Mouse (Mus musculus) MEL (cell line): ENCODE data around the gene Cd99l2. TPM values are rescaled to one million over a fixed set of nuclear protein-coding genes. Genes with fewer than 3 reads are reported as not detected.

ENCODE experiments used
- DNase-seq: peaks from one replicate; pipeline ENCODE4 v3.0.0; 2011; ENCODE audit warnings: low read depth, low spot score
- H3K27ac ChIP-seq: 2 replicates; pipeline ENCODE4 v1.5.1; 2012; ENCODE audit warnings: low read depth, mild to moderate bottlenecking, control low read depth, low read length, moderate library complexity; ENCODE audit not compliant: control insufficient read depth
- H3K27me3 ChIP-seq, 2 experiments: fragments of 150-350 bp in 1 of 2; sonication (generic) in 1 of 2; 2 replicates each; pipeline ENCODE4 v1.6.1; 2012; ENCODE audit warnings: low read length in 2 of 2, mild to moderate bottlenecking in 2 of 2, improper control_type of control experiment in 1 of 2, moderate library complexity in 1 of 2; ENCODE audit not compliant: insufficient read depth in 2 of 2, control insufficient read depth in 1 of 2
- H3K36me3 ChIP-seq, 2 experiments: 2 replicates each; pipeline ENCODE4 v1.6.1; 2012 to 2014; ENCODE audit warnings: low read length in 2 of 2, improper control_type of control experiment in 1 of 2, inconsistent platforms in 1 of 2, mild to moderate bottlenecking in 1 of 2; ENCODE audit not compliant: insufficient read depth in 2 of 2, control insufficient read depth in 1 of 2
- H3K4me1 ChIP-seq, 2 experiments: fragments of 150-350 bp in 1 of 2; sonication (generic) in 1 of 2; 2 replicates each; pipeline ENCODE4 v1.6.1; 2012; ENCODE audit warnings: low read length in 2 of 2, improper control_type of control experiment in 1 of 2, mild to moderate bottlenecking in 1 of 2; ENCODE audit not compliant: insufficient read depth in 2 of 2, control insufficient read depth in 1 of 2
- H3K4me3 ChIP-seq, 2 experiments: fragments of 150-350 bp in 1 of 2; sonication (generic) in 1 of 2; 2 replicates each; pipeline ENCODE4 v1.5.1; 2012; ENCODE audit warnings: low read depth in 2 of 2, low read length in 2 of 2, mild to moderate bottlenecking in 2 of 2, moderate library complexity in 2 of 2, control low read depth in 1 of 2, improper control_type of control experiment in 1 of 2; ENCODE audit not compliant: control insufficient read depth in 1 of 2, insufficient read depth in 1 of 2
- H3K79me2 ChIP-seq: 2 replicates; pipeline ENCODE4 v1.6.1; 2012; ENCODE audit warnings: mild to moderate bottlenecking, low read length, moderate library complexity; ENCODE audit not compliant: control insufficient read depth, poor library complexity, insufficient read depth
- H3K9ac ChIP-seq: 2 replicates; pipeline ENCODE4 v1.6.1; 2012; ENCODE audit warnings: low read depth, mild to moderate bottlenecking, control low read depth, low read length, moderate library complexity; ENCODE audit not compliant: control insufficient read depth, poor library complexity, severe bottlenecking
- H3K9me3 ChIP-seq: fragments of 150-350 bp; sonication (generic); replicated peaks from 2 replicates; pipeline ENCODE4 v1.6.1; 2012; ENCODE audit warnings: mild to moderate bottlenecking, low read length, improper control_type of control experiment, moderate library complexity; ENCODE audit not compliant: insufficient read depth
- BHLHE40 ChIP-seq: IDR thresholded peaks from 2 replicates; pipeline ENCODE4 v1.6.1; 2012; ENCODE audit warnings: low read depth, mild to moderate bottlenecking, inconsistent platforms, low read length, improper control_type of control experiment, borderline replicate concordance
- CTCF ChIP-seq, 3 experiments: IDR thresholded peaks in 2 of 3; conservative IDR thresholded peaks in 1 of 3; 2 replicates each; pipeline ENCODE4 v1.5.1; 2011 to 2012; ENCODE audit warnings: low read length in 3 of 3, low read depth in 2 of 3, mild to moderate bottlenecking in 2 of 3, improper control_type of control experiment in 1 of 3, inconsistent platforms in 1 of 3, mixed read lengths in 1 of 3, moderate library complexity in 1 of 3; ENCODE audit not compliant: control insufficient read depth in 1 of 3, insufficient read depth in 1 of 3, poor library complexity in 1 of 3, severe bottlenecking in 1 of 3
- E2F4 ChIP-seq: IDR thresholded peaks from 2 replicates; pipeline ENCODE4 v1.6.1; 2011; ENCODE audit warnings: low read depth, low read length, improper control_type of control experiment, borderline replicate concordance
- EP300 ChIP-seq, 2 experiments: IDR thresholded peaks; 2 replicates each; pipeline ENCODE4 v1.6.1; 2011; ENCODE audit warnings: improper control_type of control experiment in 2 of 2, low read length in 2 of 2, low read depth in 1 of 2, mild to moderate bottlenecking in 1 of 2
- ETS1 ChIP-seq: IDR thresholded peaks from 2 replicates; pipeline ENCODE4 v1.6.1; 2012; ENCODE audit warnings: low read depth, mild to moderate bottlenecking, inconsistent platforms, low read length, improper control_type of control experiment, moderate library complexity
- GABPA ChIP-seq: IDR thresholded peaks from 2 replicates; pipeline ENCODE4 v1.6.1; 2012; ENCODE audit warnings: low read depth, mild to moderate bottlenecking, inconsistent platforms, low read length, improper control_type of control experiment, moderate library complexity
- HCFC1 ChIP-seq: IDR thresholded peaks from 2 replicates; pipeline ENCODE4 v1.6.1; 2012; ENCODE audit warnings: low read depth, mild to moderate bottlenecking, inconsistent platforms, low read length, improper control_type of control experiment, moderate library complexity
- MAZ ChIP-seq: IDR thresholded peaks from 2 replicates; pipeline ENCODE4 v1.6.1; 2012; ENCODE audit warnings: low read depth, mild to moderate bottlenecking, inconsistent platforms, low read length, improper control_type of control experiment
- MEF2A ChIP-seq: IDR thresholded peaks from 2 replicates; pipeline ENCODE4 v1.6.1; 2014; ENCODE audit warnings: low read depth, mild to moderate bottlenecking, inconsistent platforms, low read length, improper control_type of control experiment; ENCODE audit not compliant: poor library complexity, insufficient replicate concordance, severe bottlenecking; ENCODE audit errors: extremely low read depth
- MXI1 ChIP-seq: IDR thresholded peaks from 2 replicates; pipeline ENCODE4 v1.6.1; 2011; ENCODE audit warnings: mild to moderate bottlenecking, low read depth, low read length, improper control_type of control experiment
- NELFE ChIP-seq: IDR thresholded peaks from 2 replicates; pipeline ENCODE4 v1.6.1; 2011; ENCODE audit warnings: low read depth, low read length, improper control_type of control experiment
- POLR2A ChIP-seq, 2 experiments: IDR thresholded peaks; 2 replicates each; pipeline ENCODE4 v1.6.1; 2011 to 2012; ENCODE audit warnings: low read length in 2 of 2, mild to moderate bottlenecking in 2 of 2, control low read depth in 1 of 2, improper control_type of control experiment in 1 of 2, low read depth in 1 of 2, moderate library complexity in 1 of 2; ENCODE audit not compliant: control insufficient read depth in 1 of 2, insufficient read depth in 1 of 2, poor library complexity in 1 of 2
- POLR2AphosphoS5 ChIP-seq: IDR thresholded peaks from 2 replicates; pipeline ENCODE4 v1.6.1; 2012; ENCODE audit warnings: low read depth, borderline replicate concordance, mild to moderate bottlenecking, inconsistent platforms, low read length, moderate library complexity, mixed read lengths
- RAD21 ChIP-seq: IDR thresholded peaks from 2 replicates; pipeline ENCODE4 v1.6.1; 2011; ENCODE audit warnings: mild to moderate bottlenecking, low read depth, low read length, improper control_type of control experiment
- RCOR1 ChIP-seq: IDR thresholded peaks from 2 replicates; pipeline ENCODE4 v1.6.1; 2012; ENCODE audit warnings: low read depth, mild to moderate bottlenecking, inconsistent platforms, low read length, improper control_type of control experiment
- SMC3 ChIP-seq: IDR thresholded peaks from 2 replicates; pipeline ENCODE4 v1.6.1; 2011; ENCODE audit warnings: low read depth, low read length, improper control_type of control experiment
- TAL1 ChIP-seq: IDR thresholded peaks from 2 replicates; pipeline ENCODE4 v1.6.1; 2012; ENCODE audit warnings: mild to moderate bottlenecking, inconsistent platforms, low read length, moderate library complexity, mixed read lengths
- TBP ChIP-seq: IDR thresholded peaks from 2 replicates; pipeline ENCODE4 v1.8.0; 2011; ENCODE audit warnings: low read depth, low read length, improper control_type of control experiment
- UBTF ChIP-seq: IDR thresholded peaks from 2 replicates; pipeline ENCODE4 v1.6.1; 2012; ENCODE audit warnings: low read depth, mild to moderate bottlenecking, inconsistent platforms, low read length, improper control_type of control experiment, moderate library complexity, borderline replicate concordance; ENCODE audit not compliant: insufficient read depth
- USF1 ChIP-seq: IDR thresholded peaks from 2 replicates; pipeline ENCODE4 v1.6.1; 2014; ENCODE audit warnings: low read depth, mild to moderate bottlenecking, inconsistent platforms, low read length, improper control_type of control experiment, moderate library complexity
- ZC3H11A ChIP-seq: IDR thresholded peaks from 2 replicates; pipeline ENCODE4 v1.6.1; 2012; ENCODE audit warnings: low read depth, mild to moderate bottlenecking, inconsistent platforms, low read length, improper control_type of control experiment
- ZMIZ1 ChIP-seq: IDR thresholded peaks from 2 replicates; pipeline ENCODE4 v1.6.1; 2012; ENCODE audit warnings: low read depth, mild to moderate bottlenecking, inconsistent platforms, low read length, improper control_type of control experiment, moderate library complexity
- polyA plus RNA-seq, 2 experiments: library from polyadenylated mRNA; stranded (reverse) in 1 of 2; unstranded in 1 of 2; fragments of >175 nt in 1 of 2; fragments of >200 nt in 1 of 2; gene quantifications; 2 replicates each; pipeline versions ENCODE4 v1.2.1 to v1.2.4; 2012; ENCODE audit warnings: low replicate concordance in 2 of 2, low read depth in 1 of 2; ENCODE audit not compliant: insufficient read length in 2 of 2, insufficient read depth in 1 of 2, missing spikeins in 1 of 2
- total RNA-seq: library from RNA; depleted of rRNA; stranded (reverse); fragments of 300-350 nt; gene quantifications from 2 replicates; pipeline ENCODE4 v1.2.3, GENCODE M21; 2012

The Cd99l2 gene
- total and polyA plus RNA-seq, 3 experiments: 7.9 to 12.0 TPM; not detected in 1

GRCm38 (mm10) chrX:71406290-71406689 lies 86.4 kb downstream of the Cd99l2 start:
- no peak overlapping the region for H3K9ac ChIP-seq
- H3K27ac ChIP-seq: no peak overlapping the region

DNA sequence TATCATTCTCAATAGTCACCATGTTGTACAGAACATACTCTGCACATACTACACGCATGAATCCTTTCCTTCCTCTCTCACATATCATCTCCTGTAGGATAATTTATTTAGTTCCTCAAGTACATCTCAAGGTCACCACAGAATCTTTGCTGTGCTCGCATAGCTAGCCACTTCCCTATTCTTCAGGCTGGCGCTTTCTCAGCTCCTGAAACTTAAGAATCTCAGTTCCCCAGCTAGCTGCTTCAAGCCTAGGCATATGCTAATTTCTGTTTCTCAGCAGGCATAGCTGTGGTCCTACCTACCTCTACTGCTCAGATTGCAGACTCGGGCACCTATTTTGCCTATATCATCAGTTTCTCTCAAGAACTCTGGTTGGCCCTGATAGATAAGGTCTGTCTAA lies 96.3 kb downstream of the Cd99l2 start:
- Histone ChIP-seq H3K27me3 (no peaks in the 10 kb centered on the region), H3K4me3 (no peak overlapping the region), H3K9ac (no peak overlapping the region), H3K36me3 (no peaks in the 10 kb centered on the region), H3K79me2 (no peaks in the 10 kb centered on the region), H3K9me3 (no peaks in the 10 kb centered on the region), H3K4me1 (no peaks in the 10 kb centered on the region), H3K27ac (no peak overlapping the region)
- peak; percentile 38 for DNase-seq
- TF ChIP-seq EP300 (IDR thresholded peaks at IDR 0.05; ENCODE audit: low read depth in 1 of 2, low read length in 2 of 2) (no peak), RCOR1 (0 out of 2 replicates have a peak, but pooled peaks have one; percentile 11), MEF2A (no peak)

More at GRCm38 (mm10) chrX:71406290-71406689, 86.4 kb downstream of the Cd99l2 start:
- no peaks in the 10 kb centered on the region for H3K36me3 ChIP-seq
- H3K9me3 ChIP-seq: no peaks in the 10 kb centered on the region
- no peaks in the 10 kb centered on the region for H3K79me2 ChIP-seq
- no peak overlapping the region for H3K4me3 ChIP-seq
- no peaks in the 10 kb centered on the region for H3K4me1 ChIP-seq
- H3K27me3 ChIP-seq: no peaks in the 10 kb centered on the region
- no peak for DNase-seq
- TF ChIP-seq ZC3H11A: no peak
- TF ChIP-seq TAL1: no peak
- no peak for TF ChIP-seq SMC3
- no peak for TF ChIP-seq TBP
- TF ChIP-seq UBTF: no peak
- no peak for TF ChIP-seq NELFE
- no peak for TF ChIP-seq USF1
- no peak for TF ChIP-seq RCOR1
- TF ChIP-seq GABPA: no peak
- TF ChIP-seq BHLHE40: no peak
- no peak for TF ChIP-seq POLR2AphosphoS5

GRCm38 (mm10) chrX:71381571-71381970 lies 111.1 kb downstream of the Cd99l2 start:
- H3K9ac ChIP-seq: no peak overlapping the region
- H3K27me3 ChIP-seq: no peaks in the 10 kb centered on the region
- no peaks in the 10 kb centered on the region; a peak in 1 of 4 replicates for H3K36me3 ChIP-seq
- H3K9me3 ChIP-seq: no peaks in the 10 kb centered on the region
- H3K4me3 ChIP-seq: no peak overlapping the region
- TF ChIP-seq TAL1: no peak
- peak; percentile 63 for TF ChIP-seq RAD21
- no peak for TF ChIP-seq ZMIZ1
- no peak for TF ChIP-seq EP300 (IDR thresholded peaks at IDR 0.05; ENCODE audit: low read depth in 1 of 2, low read length in 2 of 2)
- TF ChIP-seq TBP: no peak
- TF ChIP-seq POLR2AphosphoS5: no peak
- no peak for TF ChIP-seq HCFC1
- peak; percentile 25 for TF ChIP-seq ZC3H11A
- TF ChIP-seq MXI1: no peak
- TF ChIP-seq E2F4: no peak
- TF ChIP-seq MAZ: no peak
- no peak for TF ChIP-seq ETS1
- peak; percentile 30 to 64 (median 59); a peak in 5 of 6 replicates for TF ChIP-seq CTCF (IDR thresholded peaks at IDR 0.05 in 2 of 3, conservative IDR thresholded peaks at IDR 0.05 in 1 of 3; ENCODE audit: control insufficient read depth in 1 of 3, insufficient read depth in 1 of 3, low read depth in 2 of 3, low read length in 3 of 3, poor library complexity in 1 of 3, severe bottlenecking in 1 of 3)
- TF ChIP-seq POLR2A (IDR thresholded peaks at IDR 0.05; ENCODE audit: control insufficient read depth in 1 of 2, insufficient read depth in 1 of 2, low read depth in 1 of 2, low read length in 2 of 2, poor library complexity in 1 of 2): no peak
- no peak for TF ChIP-seq BHLHE40
- TF ChIP-seq SMC3: peak; percentile 48
- TF ChIP-seq UBTF: no peak
- TF ChIP-seq RCOR1: no peak
- DNase-seq: peak; percentile 50
- no peaks in the 10 kb centered on the region for H3K79me2 ChIP-seq
- no peaks in the 10 kb centered on the region for H3K4me1 ChIP-seq
- no peak overlapping the region for H3K27ac ChIP-seq
